Mouse (Mus musculus): ENCODE results near the gene Tlr12. TPM values are rescaled to one million over a fixed set of nuclear protein-coding genes. Genes with fewer than 3 reads are reported as not detected.

Gene Tlr12
- 2.3 TPM for total RNA-seq (2023)

GRCm38 (mm10) chr4:128618246-128618911, at the start of gene Tlr12:
TSS of gene Tlr12 (minus strand) at chr4:128618619.

GRCm38 (mm10) chr4:128654505-128655381, 36.3 kb upstream of the Tlr12 start, which contains the start of gene Phc2:
TSS of gene Phc2 (plus strand) at chr4:128654702.

GRCm38 (mm10) chr4:128609925-128610402, 8.5 kb downstream of the Tlr12 start, which contains the start of gene Zscan20:
TSS of gene Zscan20 (minus strand) at chr4:128610098.

Other genes starting within 250 kb of the Tlr12 start
- gene Zscan20, start 8.5 kb downstream of the Tlr12 start, total RNA-seq (2023) = 12.5 TPM
- 88.5 TPM for gene Phc2, start 36.1 kb upstream of the Tlr12 start, total RNA-seq (2023)
- 1.9 TPM for gene A3galt2, start 136.7 kb upstream of the Tlr12 start, total RNA-seq (2023)
- 40.3 TPM for gene Zfp362, start 187.4 kb upstream of the Tlr12 start, total RNA-seq (2023)